Mouse (Mus musculus) hindbrain, embryonic 10.5 days (tissue): ENCODE data around the gene Fbxl12. TPM values are rescaled to one million over a fixed set of nuclear protein-coding genes. Genes with fewer than 3 reads are reported as not detected.
"Not testable (repeated sequence)": the region's sequence is repeated elsewhere in the genome, so short reads cannot be mapped to it uniquely, and the experiment has no call there.

Source experiments
- DNase-seq: peaks from one replicate; pipeline ENCODE4 v3.0.0-alpha.2; 2017; ENCODE audit warnings: low spot score
- H3K27ac ChIP-seq: fragments of 300-500 bp; sonication (generic); 2 replicates; pipeline ENCODE4 v1.5.1; 2016; ENCODE audit warnings: mild to moderate bottlenecking, moderate library complexity
- H3K27me3 ChIP-seq: fragments of 300-500 bp; sonication (generic); 2 replicates; pipeline ENCODE4 v1.6.1; 2016; ENCODE audit warnings: mild to moderate bottlenecking; ENCODE audit not compliant: poor library complexity, insufficient read depth, severe bottlenecking
- H3K36me3 ChIP-seq: fragments of 300-500 bp; sonication (generic); 2 replicates; pipeline ENCODE4 v1.6.1; 2016; ENCODE audit warnings: mild to moderate bottlenecking, moderate library complexity
- H3K4me1 ChIP-seq: fragments of 300-500 bp; sonication (generic); replicated peaks from 2 replicates; pipeline ENCODE4 v1.6.1; 2016; ENCODE audit warnings: mild to moderate bottlenecking
- H3K4me3 ChIP-seq: fragments of 300-500 bp; sonication (generic); 2 replicates; pipeline ENCODE4 v1.5.1; 2016; ENCODE audit warnings: mild to moderate bottlenecking, moderate library complexity
- H3K9me3 ChIP-seq: fragments of 300-500 bp; sonication (generic); 2 replicates; pipeline ENCODE4 v1.6.1; 2016; ENCODE audit warnings: mild to moderate bottlenecking, moderate library complexity
- WGBS: fragments of 180-500 bp; shearing (Covaris S2); methylation state at CpG from one replicate; pipeline ENCODE4 v1.1.7; 2016; 5-methylcytosine and 5-hydroxymethylcytosine counted together
- polyA plus RNA-seq: library from polyadenylated mRNA; unstranded; fragments of >200 nt; fragmentation: Nextera tagmentation; extraction: Ambion mirVana; gene quantifications from 2 replicates; pipeline ENCODE4 v1.2.1, GENCODE M21; 2016

The Fbxl12 gene
- polyA plus RNA-seq: 21.5 and 21.9 TPM in 2 replicates

- H3K4me3 ChIP-seq: peak within 1 kb of the TSS; percentile 93
- under 1% methylated on average over 43 of the region's 43 CpGs for WGBS
- peaks cover 33% of the 10 kb centered on the region for H3K4me1 ChIP-seq
- no peaks in the 10 kb centered on the region for H3K27me3 ChIP-seq
- H3K9me3 ChIP-seq: 0 out of 2 replicates have a peak, but pooled peaks cover 3% of the 10 kb centered on the region
- H3K36me3 ChIP-seq: peaks cover 36% of the 10 kb centered on the region
- DNase-seq: peak; percentile 80
- H3K27ac ChIP-seq: peak within 1 kb of the TSS; percentile 94
Observed at GRCm38 (mm10) chr9:20644360-20645081, at the start of gene Fbxl12. Gene Fbxl12 (minus strand): TSS chr9:20644767.

DNA sequence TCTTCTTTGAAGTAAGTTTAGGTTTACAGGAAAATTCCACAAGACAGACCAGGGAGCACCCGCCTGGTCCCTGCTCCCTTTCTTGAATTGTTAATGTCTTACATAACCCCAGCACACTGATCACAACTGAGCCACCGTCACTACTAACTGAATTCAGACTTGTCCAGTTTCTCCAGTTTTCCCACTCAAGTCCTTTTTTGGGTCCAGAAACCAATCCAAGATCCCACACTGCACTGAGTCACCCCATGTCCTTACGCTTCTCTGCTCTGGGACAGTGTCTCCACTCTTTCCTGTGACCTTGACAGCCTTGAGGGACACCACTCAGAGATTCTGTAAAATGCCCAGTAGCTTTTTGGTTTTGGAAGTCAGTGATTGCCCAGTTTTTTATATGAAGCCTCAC, 48.3 kb upstream of the Fbxl12 start:
- Histone ChIP-seq H3K4me1 (peaks cover 75% of the 10 kb centered on the region), H3K36me3 (no peaks in the 10 kb centered on the region; the same call in 1 of the 2 replicates), H3K4me3 (no peak overlapping the region), H3K9me3 (peaks cover under 1% of the 10 kb centered on the region; the same call in 1 of the 2 replicates), H3K27me3 (0 out of 2 replicates have a peak, but pooled peaks cover 19% of the 10 kb centered on the region), H3K27ac (peak overlapping the region; percentile 74)
- WGBS: 90% methylated on average over 3 of the region's 3 CpGs
- no peak for DNase-seq

- H3K36me3 ChIP-seq, H3K4me3 ChIP-seq, DNase-seq, H3K9me3 ChIP-seq: not testable (repeated sequence)
- Histone ChIP-seq H3K4me1 (peaks cover 53% of the 10 kb centered on the region), H3K27ac (peak overlapping the region; percentile 79), H3K27me3 (0 out of 2 replicates have a peak, but pooled peaks cover 15% of the 10 kb centered on the region)
- WGBS: 88% methylated on average over 2 of the region's 2 CpGs
Observed at GRCm38 (mm10) chr9:20690449-20690848, 45.9 kb upstream of the Fbxl12 start.

DNA sequence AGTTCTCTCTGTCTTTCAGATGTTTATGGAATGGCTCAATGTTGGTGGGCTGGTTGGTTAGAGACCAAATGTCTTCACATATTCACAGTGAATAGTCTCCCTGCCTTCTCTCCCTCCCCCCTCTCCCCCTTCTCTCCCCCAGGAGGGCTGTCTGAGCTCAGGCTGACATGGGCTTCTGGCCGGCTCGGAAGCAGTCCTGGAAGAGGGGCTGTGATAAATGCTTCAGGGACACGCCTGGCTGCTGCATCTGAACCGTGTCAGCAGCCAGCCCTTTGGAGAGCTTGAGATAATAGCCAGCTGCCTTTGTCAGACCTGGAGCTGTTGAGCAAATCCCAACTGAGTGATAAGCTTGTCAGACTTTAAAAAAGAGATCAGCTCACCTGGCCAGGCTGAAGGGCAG, 45.3 kb upstream of the Fbxl12 start:
- H3K9me3 ChIP-seq: no peaks in the 10 kb centered on the region
- peak overlapping the region; percentile 79 for H3K27ac ChIP-seq
- no peaks in the 10 kb centered on the region; the same call in 1 of the 2 replicates for H3K36me3 ChIP-seq
- WGBS: 3% methylated on average over 4 of the region's 4 CpGs
- 0 out of 2 replicates have a peak, but pooled peaks cover 11% of the 10 kb centered on the region for H3K27me3 ChIP-seq
- DNase-seq: peak; percentile 38
- H3K4me3 ChIP-seq: no peak overlapping the region
- peaks cover 51% of the 10 kb centered on the region for H3K4me1 ChIP-seq

GRCm38 (mm10) chr9:20689403-20689802, 44.8 kb upstream of the Fbxl12 start:
- H3K9me3 ChIP-seq: no peaks in the 10 kb centered on the region
- no peak for DNase-seq
- H3K36me3 ChIP-seq: no peaks in the 10 kb centered on the region; the same call in 1 of the 2 replicates
- 13% methylated on average over 1 of the region's 1 CpGs for WGBS
- no peak overlapping the region for H3K4me3 ChIP-seq
- 0 out of 2 replicates have a peak, but pooled peaks cover 6% of the 10 kb centered on the region for H3K27me3 ChIP-seq
- peaks cover 46% of the 10 kb centered on the region for H3K4me1 ChIP-seq
- H3K27ac ChIP-seq: peak overlapping the region; percentile 79

DNA sequence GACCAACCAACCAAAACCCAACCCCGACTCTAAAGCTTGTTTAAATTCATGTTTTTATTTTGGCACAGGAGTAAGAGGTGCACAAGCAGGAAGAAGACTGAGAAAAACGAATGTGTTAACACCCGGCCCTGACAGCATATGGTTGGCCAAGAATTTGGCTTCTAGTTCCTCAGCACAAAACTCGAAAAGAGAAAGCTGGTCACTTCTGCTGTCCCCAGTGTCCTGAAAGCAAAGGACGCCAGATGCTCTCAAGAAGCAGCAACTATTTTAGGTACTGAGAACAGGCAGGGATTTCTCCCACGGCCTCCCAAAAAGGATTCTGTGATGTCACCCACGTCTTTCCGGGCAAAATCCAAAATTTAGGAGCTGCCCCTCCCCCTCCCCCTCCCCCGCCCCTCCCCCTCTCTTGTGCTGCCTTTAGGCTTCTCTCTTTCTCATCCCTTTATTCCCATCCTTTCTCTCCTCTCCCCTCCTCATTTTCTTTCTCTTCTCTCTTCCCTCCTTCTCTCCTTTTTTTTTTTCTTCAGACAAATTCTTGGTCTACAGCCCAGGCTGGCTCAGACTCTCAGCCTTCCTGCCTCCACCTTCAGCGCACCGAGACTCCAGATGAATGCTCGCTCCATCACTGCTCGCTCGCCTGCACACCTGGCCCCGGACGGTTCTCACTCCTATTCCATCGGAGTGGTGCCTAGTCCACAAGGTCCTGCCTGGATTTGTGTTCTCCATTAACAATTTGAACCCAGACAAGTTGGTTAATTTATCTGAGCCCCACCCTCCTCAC, 40.7 kb upstream of the Fbxl12 start:
- Histone ChIP-seq H3K4me1 (peaks cover 25% of the 10 kb centered on the region), H3K27ac (no peak overlapping the region), H3K36me3 (no peaks in the 10 kb centered on the region; the same call in 1 of the 2 replicates), H3K9me3 (peaks cover 4% of the 10 kb centered on the region; the same call in 1 of the 2 replicates), H3K27me3 (no peaks in the 10 kb centered on the region), H3K4me3 (no peak overlapping the region)
- DNase-seq: no peak
- WGBS: 55% methylated on average over 17 of the region's 17 CpGs

DNA sequence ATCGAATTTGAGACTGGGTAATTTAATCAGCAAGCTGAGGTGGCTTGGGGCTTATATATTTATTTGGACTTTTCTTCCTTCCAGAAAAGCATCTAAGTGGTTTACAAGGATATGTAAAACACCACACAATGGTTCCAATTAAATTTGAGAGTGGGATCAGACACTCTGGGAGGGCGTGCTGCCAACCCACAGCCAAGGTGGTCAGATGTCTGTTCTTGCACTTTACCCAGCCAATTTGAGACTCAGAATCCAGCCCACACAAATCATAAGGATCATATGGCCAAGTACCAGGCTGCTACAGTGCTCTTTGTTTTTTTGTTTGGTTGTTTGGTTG, 37.8 kb upstream of the Fbxl12 start:
- no peak for DNase-seq
- 68% methylated on average over 2 of the region's 2 CpGs for WGBS
- Histone ChIP-seq H3K4me1 (peaks cover 22% of the 10 kb centered on the region; the same call in 1 of the 2 replicates), H3K4me3 (no peak overlapping the region), H3K36me3 (peaks cover 6% of the 10 kb centered on the region; the same call in 1 of the 2 replicates), H3K27ac (no peak overlapping the region), H3K9me3 (peaks cover 4% of the 10 kb centered on the region; the same call in 1 of the 2 replicates), H3K27me3 (no peaks in the 10 kb centered on the region)

- peaks cover 10% of the 10 kb centered on the region; the same call in 1 of the 2 replicates for H3K36me3 ChIP-seq
- no peaks in the 10 kb centered on the region for H3K27me3 ChIP-seq
- 49% methylated on average over 7 of the region's 7 CpGs for WGBS
- peaks cover 4% of the 10 kb centered on the region; the same call in 1 of the 2 replicates for H3K9me3 ChIP-seq
- DNase-seq: no peak
- no peak overlapping the region for H3K4me3 ChIP-seq
- H3K27ac ChIP-seq: no peak overlapping the region
- H3K4me1 ChIP-seq: peaks cover 22% of the 10 kb centered on the region; the same call in 1 of the 2 replicates
Observed at GRCm38 (mm10) chr9:20681546-20682388, 37.2 kb upstream of the Fbxl12 start.

GRCm38 (mm10) chr9:20680378-20680958, 35.9 kb upstream of the Fbxl12 start:
- DNase-seq: no peak
- H3K27me3 ChIP-seq: no peaks in the 10 kb centered on the region
- peaks cover 21% of the 10 kb centered on the region; the same call in 1 of the 2 replicates for H3K4me1 ChIP-seq
- H3K4me3 ChIP-seq: no peak overlapping the region
- peaks cover 10% of the 10 kb centered on the region; the same call in 1 of the 2 replicates for H3K36me3 ChIP-seq
- WGBS: 79% methylated on average over 9 of the region's 9 CpGs
- H3K9me3 ChIP-seq: peaks cover 4% of the 10 kb centered on the region; the same call in 1 of the 2 replicates
- peak overlapping the region; percentile 60; the same call in 1 of the 2 replicates for H3K27ac ChIP-seq

GRCm38 (mm10) chr9:20677892-20678291, 33.3 kb upstream of the Fbxl12 start:
- H3K27me3 ChIP-seq: no peaks in the 10 kb centered on the region
- no peak for DNase-seq
- H3K9me3 ChIP-seq: peaks cover 4% of the 10 kb centered on the region; the same call in 1 of the 2 replicates
- 95% methylated on average over 12 of the region's 12 CpGs for WGBS
- peaks cover 16% of the 10 kb centered on the region; the same call in 1 of the 2 replicates for H3K4me1 ChIP-seq
- no peak overlapping the region for H3K27ac ChIP-seq
- H3K4me3 ChIP-seq: no peak overlapping the region
- H3K36me3 ChIP-seq: peaks cover 10% of the 10 kb centered on the region; the same call in 1 of the 2 replicates

DNA sequence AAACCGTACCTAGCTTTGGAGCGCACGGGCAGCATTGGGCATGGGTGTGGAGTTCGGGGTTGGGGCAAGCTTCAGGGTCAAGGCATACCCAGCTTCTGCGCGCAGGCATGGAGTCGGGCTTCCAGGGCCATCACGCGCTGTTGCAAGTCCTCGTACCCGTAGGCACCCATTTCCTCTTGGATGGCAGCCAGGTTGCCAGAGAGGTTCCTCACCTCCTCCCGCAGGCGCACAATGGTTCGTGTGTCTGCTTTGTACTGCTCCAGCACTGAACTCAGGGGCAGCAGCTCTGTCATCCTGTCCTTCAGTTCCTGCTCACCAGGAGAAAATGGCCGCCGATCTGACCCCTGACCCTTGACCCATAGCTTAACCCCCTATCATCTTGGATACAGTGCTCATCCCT, 27.5 kb upstream of the Fbxl12 start:
- H3K9me3 ChIP-seq: no peaks in the 10 kb centered on the region
- H3K27me3 ChIP-seq: no peaks in the 10 kb centered on the region
- H3K4me1 ChIP-seq: peaks cover 9% of the 10 kb centered on the region; the same call in 1 of the 2 replicates
- 90% methylated on average over 16 of the region's 16 CpGs for WGBS
- no peak overlapping the region for H3K4me3 ChIP-seq
- DNase-seq: no peak
- H3K36me3 ChIP-seq: peaks cover 20% of the 10 kb centered on the region
- no peak overlapping the region for H3K27ac ChIP-seq

- H3K27me3 ChIP-seq: no peaks in the 10 kb centered on the region
- H3K4me1 ChIP-seq: peaks cover 47% of the 10 kb centered on the region
- no peaks in the 10 kb centered on the region for H3K9me3 ChIP-seq
- no peak overlapping the region for H3K4me3 ChIP-seq
- H3K36me3 ChIP-seq: peaks cover 42% of the 10 kb centered on the region
- no peak for DNase-seq
- H3K27ac ChIP-seq: no peak overlapping the region
- 94% methylated on average over 22 of the region's 22 CpGs for WGBS
Observed at GRCm38 (mm10) chr9:20668065-20668464, 23.5 kb upstream of the Fbxl12 start.
